Mouse (Mus musculus) frontal cortex, adult 2 months (tissue): ENCODE measurements at regions not wholly inside any gene's neighbourhood (a gene's known extent, or its start where the extent isn't known, plus 50 kb on each side); places are given as distances from the start of the nearest gene placed in this dataset.

Experiments used
- DNase-seq, 2 experiments: peaks; one replicate each; pipeline ENCODE4 v3.0.0; 2022; ENCODE audit warnings: low spot score in 1 of 2; ENCODE audit errors: extremely low spot score in 1 of 2

GRCm38 (mm10) chr3:38820787-38821186 lies 66.0 kb upstream of the Fat4 start:
- DNase-seq: no peak

- DNase-seq: peak in 1 of 2 experiments; percentile 4
These were observed 66.4 kb upstream of the Fat4 start for GRCm38 (mm10) chr3:38820315-38820714.

- DNase-seq: no peak
These were observed 69.1 kb upstream of the Fat4 start for GRCm38 (mm10) chr3:38817651-38818050.

- no peak for DNase-seq
These were observed 74.3 kb upstream of the Fat4 start for GRCm38 (mm10) chr3:38812457-38812856.

- no peak for DNase-seq
These were observed 75.1 kb upstream of the Fat4 start for GRCm38 (mm10) chr3:38811635-38812034.

- no peak for DNase-seq
These were observed 80.2 kb upstream of the Fat4 start for GRCm38 (mm10) chr3:38806469-38807055.

- no peak for DNase-seq
These were observed 80.7 kb upstream of the Fat4 start for GRCm38 (mm10) chr3:38806036-38806435.

GRCm38 (mm10) chr3:38795646-38796301 lies 91.0 kb upstream of the Fat4 start:
- DNase-seq: peak in 1 of 2 experiments; percentile 13

GRCm38 (mm10) chr3:38793221-38793620 lies 93.5 kb upstream of the Fat4 start:
- no peak for DNase-seq

- DNase-seq: peak in 1 of 2 experiments; percentile 9
These were observed 98.0 kb upstream of the Fat4 start for GRCm38 (mm10) chr3:38788751-38789150.

- no peak for DNase-seq
These were observed 103.0 kb upstream of the Fat4 start for GRCm38 (mm10) chr3:38783711-38784110.

GRCm38 (mm10) chr3:38783051-38783450 lies 103.7 kb upstream of the Fat4 start:
- DNase-seq: no peak

- DNase-seq: no peak
These were observed 109.9 kb upstream of the Fat4 start for GRCm38 (mm10) chr3:38776743-38777366.

GRCm38 (mm10) chr3:38754632-38755123 lies 132.1 kb upstream of the Fat4 start:
- DNase-seq: no peak

GRCm38 (mm10) chr3:38753446-38754205 lies 133.1 kb upstream of the Fat4 start:
- peak; percentile 7 to 16 for DNase-seq

- DNase-seq: peak in 1 of 2 experiments; percentile 14
These were observed 144.6 kb upstream of the Fat4 start for GRCm38 (mm10) chr3:38742155-38742554.

- no peak for DNase-seq
These were observed 164.1 kb upstream of the Fat4 start for GRCm38 (mm10) chr3:38722606-38723005.

- DNase-seq: no peak
These were observed 174.5 kb upstream of the Fat4 start for GRCm38 (mm10) chr3:38712078-38712873.

GRCm38 (mm10) chr3:38711229-38711628 lies 175.5 kb upstream of the Fat4 start:
- DNase-seq: no peak

GRCm38 (mm10) chr3:38707891-38708290 lies 178.8 kb upstream of the Fat4 start:
- DNase-seq: peak; percentile 20 to 63
